In genomic region chr9:72440358-72440757, GRCm38 (mm10) we compare ENCODE assay signal across 19 mouse cellular contexts.
"Had no signal": no experiment of that assay in that cellular context is flagged by ENCODE, and none has a peak within 500 bp of the region (broad histone marks: within the 10 kb centered on the region; RNA-seq: fewer than 3 reads in every experiment).

No protein-coding gene starts in this region.

- H3K4me3 ChIP-seq: limb, embryonic 13.5 days; megakaryocyte, embryonic 14.5 days; midbrain, embryonic 15.5 days; neural tube, embryonic 12.5 days had no signal

- H3K27me3 ChIP-seq: limb, embryonic 13.5 days; megakaryocyte, embryonic 14.5 days; midbrain, embryonic 15.5 days; neural tube, embryonic 12.5 days had no signal

- H3K27ac ChIP-seq: kidney, postnatal 0 days; limb, embryonic 13.5 days; midbrain, embryonic 15.5 days; neural tube, embryonic 12.5 days had no signal

- H3K36me3 ChIP-seq: midbrain, embryonic 15.5 days had no signal

- DNase-seq: kidney, adult 11 months; kidney, adult 9 months; kidney, postnatal 36 days; layer of hippocampus, adult 9-11 months; layer of hippocampus, postnatal 36 days; lung, adult 18-20 months; lung, postnatal 4 days; retina, postnatal 1 day; right cerebral cortex, postnatal 4 days; spleen, adult 18-20 months; thymus, adult 18-20 months; thymus, postnatal 25 days had no signal

- H3K4me2 ChIP-seq: limb, embryonic 13.5 days; midbrain, embryonic 11.5 days; midbrain, embryonic 15.5 days; neural tube, embryonic 12.5 days had no signal

- H3K9ac ChIP-seq: limb, embryonic 13.5 days; midbrain, embryonic 15.5 days; neural tube, embryonic 12.5 days had no signal

- H3K9me3 ChIP-seq: limb, embryonic 13.5 days; megakaryocyte, embryonic 14.5 days; midbrain, embryonic 15.5 days; neural tube, embryonic 12.5 days had no signal

- ATAC-seq: lung, postnatal 0 days; midbrain, embryonic 15.5 days had no signal
